Mouse (Mus musculus) lung, adult 2 months (tissue): ENCODE results near the gene Grb2.

Experiments used
- CTCF ChIP-seq: fragments of 200-500 bp; IDR thresholded peaks from 2 replicates; pipeline ENCODE4 v1.5.1; 2011; ENCODE audit warnings: mild to moderate bottlenecking, low read length, control low read depth; ENCODE audit not compliant: insufficient read depth
- POLR2A ChIP-seq: fragments of 200-500 bp; IDR thresholded peaks from 2 replicates; pipeline ENCODE4 v1.6.1; 2011; ENCODE audit warnings: low read depth, mild to moderate bottlenecking, control low read depth, low read length, borderline replicate concordance; ENCODE audit errors: extremely low read depth

DNA sequence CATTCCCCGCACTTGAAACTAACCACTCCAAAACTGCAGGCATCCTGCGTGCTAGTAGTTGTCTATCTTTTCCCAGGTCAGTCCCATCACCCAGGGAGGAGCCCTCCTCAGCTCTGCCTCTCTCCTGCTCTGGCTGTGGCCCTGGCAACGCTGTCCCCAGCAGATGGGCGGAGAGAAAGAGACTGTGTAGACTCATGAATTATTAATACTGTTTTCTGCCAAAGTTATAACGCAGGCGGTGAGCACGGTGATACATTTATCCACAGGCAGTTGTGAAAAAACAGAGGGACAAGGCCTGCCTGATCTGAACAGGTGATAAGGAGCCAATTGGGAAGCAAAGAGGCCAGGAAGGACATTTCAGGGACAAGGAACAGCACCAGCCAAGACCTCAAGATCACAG is 44.3 kb upstream of the Grb2 start:
- TF ChIP-seq POLR2A (no peak), CTCF (no peak)
